Mouse (Mus musculus) heart, postnatal 0 days (tissue): ENCODE results near the gene Mindy4b-ps. TPM values are rescaled to one million over a fixed set of nuclear protein-coding genes. Genes with fewer than 3 reads are reported as not detected.
A peak's percentile ranks its signal among the peaks of the same experiment; 100 is the strongest.

ENCODE experiments used
- ATAC-seq: fragments of 200-750 bp; cut with Nextera tagmentation; 2 replicates; pipeline ENCODE4 v1.8.0; 2017; ENCODE audit warnings: low read depth, moderate number of reproducible peaks, moderate library complexity; ENCODE audit not compliant: insufficient read depth
- DNase-seq: peaks from one replicate; pipeline ENCODE4 v3.0.0-alpha.2; 2016; ENCODE audit warnings: low spot score
- H3K27ac ChIP-seq: fragments of 300-500 bp; sonication (generic); 2 replicates; pipeline ENCODE4 v1.5.1; 2014; ENCODE audit warnings: low read depth, mild to moderate bottlenecking
- H3K27me3 ChIP-seq: fragments of 300-500 bp; sonication (generic); 2 replicates; pipeline ENCODE4 v1.6.1; 2014; ENCODE audit warnings: low read length, mixed read lengths; ENCODE audit not compliant: control insufficient read depth, insufficient read depth
- H3K36me3 ChIP-seq: fragments of 300-500 bp; sonication (generic); replicated peaks from 2 replicates; pipeline ENCODE4 v1.6.1; 2014; ENCODE audit warnings: low read length, mixed read lengths; ENCODE audit not compliant: control insufficient read depth, insufficient read depth
- H3K4me1 ChIP-seq: fragments of 300-500 bp; sonication (generic); 2 replicates; pipeline ENCODE4 v1.6.1; 2014; ENCODE audit warnings: antibody characterized with exemption; ENCODE audit not compliant: control insufficient read depth, insufficient read depth
- H3K4me2 ChIP-seq: fragments of 300-500 bp; sonication (generic); 2 replicates; pipeline ENCODE4 v1.6.1; 2014; ENCODE audit warnings: low read depth, mild to moderate bottlenecking, low read length, moderate library complexity
- H3K4me3 ChIP-seq: fragments of 300-500 bp; sonication (generic); 2 replicates; pipeline ENCODE4 v1.5.1; 2014; ENCODE audit warnings: low read depth, low read length
- H3K9ac ChIP-seq: fragments of 300-500 bp; sonication (generic); replicated peaks from 2 replicates; pipeline ENCODE4 v1.6.1; 2014; ENCODE audit warnings: low read depth, low read length, mixed read lengths
- H3K9me3 ChIP-seq: fragments of 300-500 bp; sonication (generic); replicated peaks from 2 replicates; pipeline ENCODE4 v1.6.1; 2016; ENCODE audit warnings: low read length; ENCODE audit not compliant: control insufficient read depth
- CTCF ChIP-seq: IDR thresholded peaks from 2 replicates; pipeline ENCODE4 v1.5.1; 2016; ENCODE audit warnings: antibody characterized with exemption, control low read depth, low read depth
- EP300 ChIP-seq: IDR thresholded peaks from 2 replicates; pipeline ENCODE4 v1.6.1; 2016; ENCODE audit warnings: antibody characterized with exemption, low read depth
- WGBS: fragments of 180-500 bp; shearing (Covaris S2); extraction: QIAGEN DNeasy Blood & Tissue Kit; methylation state at CpG from one replicate; pipeline ENCODE4 v1.1.7; 2014; 5-methylcytosine and 5-hydroxymethylcytosine counted together
- polyA plus RNA-seq: library from polyadenylated mRNA; unstranded; fragments of >200 nt; fragmentation: Nextera tagmentation; extraction: Ambion mirVana; gene quantifications from 2 replicates; pipeline ENCODE4 v1.2.1, GENCODE M21; 2015
- total RNA-seq: library from RNA; depleted of rRNA; stranded (reverse); fragments of >200 nt; gene quantifications from 2 replicates; pipeline ENCODE4 v1.2.3, GENCODE M21; 2014; ENCODE audit warnings: low replicate concordance

Gene Mindy4b-ps
- total and polyA plus RNA-seq, 2 experiments from 2014 or later = 0.23 to 0.52 TPM

GRCm38 (mm10) chr3:58784219-58785092, 37.7 kb downstream of the Mindy4b-ps start:
- H3K36me3 ChIP-seq = no peaks in the 10 kb centered on the region
- ATAC-seq = no peak
- H3K4me3 ChIP-seq = no peak overlapping the region
- H3K27me3 ChIP-seq = no peaks in the 10 kb centered on the region
- no peak overlapping the region for H3K27ac ChIP-seq
- DNase-seq = peak; percentile 19
- H3K9ac ChIP-seq = no peak overlapping the region
- 34% methylated on average over 8 of the region's 8 CpGs for WGBS
- no peaks in the 10 kb centered on the region for H3K9me3 ChIP-seq
- no peak overlapping the region for H3K4me2 ChIP-seq
- no peaks in the 10 kb centered on the region for H3K4me1 ChIP-seq
- TF ChIP-seq CTCF (peak; percentile 63), EP300 (no peak)

DNA sequence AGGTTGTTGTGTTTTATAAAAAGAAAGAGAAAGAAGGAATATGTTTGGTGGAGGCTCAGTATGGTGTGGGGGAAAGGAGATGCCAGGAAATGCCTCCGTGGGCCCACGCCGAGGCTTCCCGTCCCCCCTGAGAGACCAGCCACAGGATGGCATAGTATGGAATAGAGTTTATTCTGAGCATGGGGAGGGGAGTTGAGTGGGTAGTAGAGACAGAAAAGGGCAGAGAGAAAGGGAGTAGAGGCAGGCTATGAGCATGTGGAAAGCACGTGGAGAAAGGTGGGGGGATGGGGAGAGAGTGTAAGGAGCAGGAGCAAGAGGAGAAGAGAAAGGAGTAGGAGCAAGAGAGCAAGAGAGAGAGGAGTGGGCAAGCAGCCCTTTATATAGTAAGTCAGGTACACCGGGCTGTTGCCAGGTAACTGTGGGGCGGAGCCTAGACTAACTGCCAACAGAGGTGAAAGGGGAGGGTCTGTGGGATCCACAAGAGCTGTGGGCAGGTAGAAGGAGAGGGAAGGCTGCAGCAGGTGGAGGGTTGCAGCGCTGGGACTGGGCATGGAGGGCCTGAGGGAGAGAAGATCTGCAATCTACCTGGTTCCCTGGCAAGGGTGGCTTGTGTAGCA, 38.4 kb downstream of the Mindy4b-ps start:
- Histone ChIP-seq H3K4me1 (no peaks in the 10 kb centered on the region), H3K36me3 (no peaks in the 10 kb centered on the region), H3K4me3 (no peak overlapping the region), H3K27me3 (no peaks in the 10 kb centered on the region), H3K4me2 (no peak overlapping the region), H3K27ac (no peak overlapping the region), H3K9me3 (no peaks in the 10 kb centered on the region), H3K9ac (no peak overlapping the region)
- TF ChIP-seq EP300 (no peak), CTCF (no peak)
- no peak for ATAC-seq
- WGBS = 54% methylated on average over 8 of the region's 8 CpGs
- no peak for DNase-seq

DNA sequence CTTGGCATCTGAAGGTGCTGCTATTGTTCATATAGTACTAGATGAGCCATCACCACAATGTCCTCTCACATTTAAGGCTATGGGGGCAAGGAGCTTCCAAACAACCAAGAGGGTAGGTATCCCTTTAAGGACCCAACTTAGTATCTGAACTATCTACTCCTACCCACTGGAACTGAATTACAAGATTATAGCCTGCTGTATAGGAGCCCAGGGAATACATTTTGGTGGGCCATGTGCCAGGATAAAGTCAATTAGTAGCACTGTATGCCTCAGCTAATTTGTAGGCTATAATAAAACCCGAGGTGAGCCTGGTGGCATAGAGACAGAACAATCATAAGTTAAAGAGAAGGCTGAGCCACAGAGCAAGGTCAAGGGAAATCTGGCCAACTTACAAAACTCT, 65.7 kb downstream of the Mindy4b-ps start:
- no peak for TF ChIP-seq CTCF
- no peak overlapping the region for H3K4me2 ChIP-seq
- 74% methylated on average over 1 of the region's 1 CpGs for WGBS
- no peaks in the 10 kb centered on the region for H3K27me3 ChIP-seq
- no peaks in the 10 kb centered on the region; the same call in 1 of the 2 replicates for H3K9me3 ChIP-seq
- DNase-seq (no peak), ATAC-seq (no peak)
- H3K27ac ChIP-seq = no peak overlapping the region
- no peaks in the 10 kb centered on the region for H3K36me3 ChIP-seq
- no peak overlapping the region for H3K4me3 ChIP-seq
- H3K4me1 ChIP-seq = no peaks in the 10 kb centered on the region
- no peak overlapping the region for H3K9ac ChIP-seq

DNA sequence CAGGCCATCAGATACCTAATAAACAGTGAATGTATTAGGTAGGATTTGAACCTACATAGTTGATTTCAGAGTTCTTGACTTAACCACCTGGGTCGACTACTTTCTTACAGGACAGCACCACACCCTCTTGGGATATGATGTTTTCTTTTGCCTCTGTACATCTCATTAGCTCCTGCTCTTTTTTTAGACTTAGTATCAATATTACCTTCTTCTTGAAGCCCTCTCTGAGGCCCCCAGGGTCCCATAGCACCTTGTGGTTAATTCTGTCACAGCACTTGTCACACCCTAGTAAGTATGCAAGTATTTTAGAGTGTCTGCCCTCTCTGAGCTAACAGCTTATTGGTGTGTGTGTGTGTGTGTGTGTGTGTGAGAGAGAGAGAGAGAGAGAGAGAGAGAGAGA, 66.3 kb downstream of the Mindy4b-ps start:
- Histone ChIP-seq H3K36me3 (no peaks in the 10 kb centered on the region), H3K9ac (no peak overlapping the region), H3K4me1 (no peaks in the 10 kb centered on the region), H3K4me3 (no peak overlapping the region), H3K27me3 (no peaks in the 10 kb centered on the region), H3K4me2 (no peak overlapping the region), H3K9me3 (no peaks in the 10 kb centered on the region; the same call in 1 of the 2 replicates), H3K27ac (no peak overlapping the region)
- no peak for TF ChIP-seq CTCF
- no peak for TF ChIP-seq EP300
- WGBS = 88% methylated on average over 1 of the region's 1 CpGs
- ATAC-seq (no peak), DNase-seq (no peak)

- Histone ChIP-seq H3K4me2 (no peak overlapping the region), H3K9me3 (no peaks in the 10 kb centered on the region), H3K36me3 (no peaks in the 10 kb centered on the region), H3K27ac (no peak overlapping the region), H3K9ac (no peak overlapping the region), H3K4me3 (no peak overlapping the region), H3K27me3 (no peaks in the 10 kb centered on the region), H3K4me1 (no peaks in the 10 kb centered on the region)
- WGBS = 86% methylated on average over 3 of the region's 3 CpGs
- TF ChIP-seq EP300 (no peak), CTCF (no peak)
- ATAC-seq (no peak), DNase-seq (no peak)
Observed at GRCm38 (mm10) chr3:58754361-58754760, 67.8 kb downstream of the Mindy4b-ps start.
